Mouse (Mus musculus) cerebellum, adult (tissue): ENCODE measurements around the gene Brinp2.

Experiments
- ATAC-seq: cut with Nextera tagmentation; 2 replicates; pipeline ENCODE4 v1.9.2; 2017; ENCODE audit warnings: mild to moderate bottlenecking, moderate library complexity, mixed read lengths; ENCODE audit not compliant: insufficient number of reproducible peaks, low FRiP score, low TSS enrichment

Gene Brinp2

DNA sequence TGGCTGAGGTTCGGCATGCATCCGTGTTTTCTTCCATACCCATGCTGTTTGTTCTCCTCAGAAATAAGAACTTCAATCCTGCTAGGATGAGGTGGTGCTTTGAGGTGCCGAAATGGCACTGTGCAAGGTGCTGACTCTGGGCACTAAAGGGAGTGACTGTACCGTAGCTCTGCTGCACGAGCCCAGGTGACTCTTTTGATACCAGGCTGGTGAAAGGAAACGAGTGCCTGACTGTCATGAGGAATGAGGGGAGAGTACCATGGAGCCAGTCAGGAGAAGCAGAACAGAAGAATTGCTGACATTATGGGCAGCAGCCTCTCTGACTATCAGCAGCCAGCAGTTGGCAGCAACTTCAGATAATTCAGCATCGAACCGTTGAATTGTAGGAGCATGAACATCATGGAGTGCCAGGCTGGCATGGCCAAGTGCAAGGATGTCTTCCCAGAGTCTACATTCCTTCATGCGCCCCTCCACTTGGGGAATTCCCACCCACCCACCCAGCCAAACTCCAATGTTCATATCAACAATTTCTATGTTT, 127.4 kb downstream of the Brinp2 start:
- ATAC-seq, result no peak

DNA sequence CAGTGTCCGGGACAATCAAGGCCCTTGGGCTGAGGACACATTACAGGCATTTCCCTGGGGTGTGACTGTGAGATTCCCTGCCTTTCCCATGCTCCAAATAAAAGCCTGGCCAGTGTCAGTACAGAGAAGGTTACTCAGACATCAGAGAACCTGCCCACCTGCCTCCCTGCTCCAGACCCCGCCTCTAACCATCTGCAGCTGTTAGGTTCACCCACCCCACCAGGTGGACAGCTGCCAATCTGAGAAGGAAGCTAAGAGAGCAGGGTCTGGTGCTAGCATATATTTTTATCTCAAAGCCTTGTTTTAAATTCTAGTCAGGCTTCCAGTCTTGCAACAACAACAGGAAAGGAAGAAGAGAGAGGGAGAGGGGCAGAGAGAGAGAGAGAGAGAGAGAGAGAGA, 128.9 kb downstream of the Brinp2 start:
- no peak for ATAC-seq

DNA sequence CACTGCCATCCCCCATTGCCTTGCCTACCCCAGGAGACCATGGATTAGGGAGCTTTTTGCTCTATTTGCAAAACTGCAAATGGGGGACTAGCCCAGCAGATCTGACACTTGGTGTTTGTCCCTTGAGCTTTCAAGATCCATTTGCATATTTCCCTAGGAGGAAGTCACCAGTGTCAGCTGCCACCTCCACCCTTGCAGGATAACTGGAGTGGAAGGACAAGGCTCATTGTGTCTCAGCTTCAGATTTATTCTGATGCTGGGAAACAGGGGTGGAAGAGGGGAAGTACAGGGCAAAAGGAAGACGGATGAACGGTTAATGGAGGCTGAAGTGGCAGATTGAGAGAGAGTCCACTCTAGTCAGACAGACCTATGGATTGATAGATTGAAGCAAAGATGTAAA, 129.4 kb downstream of the Brinp2 start:
- ATAC-seq, result no peak

DNA sequence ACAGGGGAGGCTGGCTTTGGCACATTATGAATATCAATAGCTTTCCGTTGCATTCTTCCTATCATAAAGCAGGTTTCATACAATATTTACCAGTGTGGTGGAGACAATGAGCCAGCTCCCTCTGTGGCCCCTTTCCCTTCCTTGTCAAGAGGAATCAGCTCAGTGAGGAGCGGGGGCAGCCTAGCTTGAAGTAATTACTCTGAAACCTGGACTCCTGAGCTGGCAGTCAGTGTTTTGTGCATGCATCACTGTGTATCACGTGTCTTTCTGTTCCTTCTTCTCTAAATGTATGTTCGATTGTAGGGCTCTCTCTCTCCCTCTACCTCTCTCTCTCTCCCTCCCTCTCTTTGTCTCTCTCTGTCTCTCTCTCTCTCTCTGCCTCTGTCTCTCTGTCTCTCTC, 135.1 kb downstream of the Brinp2 start:
- no peak for ATAC-seq

GRCm38 (mm10) chr1:158220148-158220547, 136.0 kb downstream of the Brinp2 start:
- no peak for ATAC-seq

- ATAC-seq, result no peak
These were observed 137.4 kb downstream of the Brinp2 start for GRCm38 (mm10) chr1:158218750-158219149.

- no peak for ATAC-seq
These were observed 137.8 kb downstream of the Brinp2 start for GRCm38 (mm10) chr1:158218294-158218693.

GRCm38 (mm10) chr1:158215581-158215980, 140.5 kb downstream of the Brinp2 start:
- ATAC-seq, result no peak

DNA sequence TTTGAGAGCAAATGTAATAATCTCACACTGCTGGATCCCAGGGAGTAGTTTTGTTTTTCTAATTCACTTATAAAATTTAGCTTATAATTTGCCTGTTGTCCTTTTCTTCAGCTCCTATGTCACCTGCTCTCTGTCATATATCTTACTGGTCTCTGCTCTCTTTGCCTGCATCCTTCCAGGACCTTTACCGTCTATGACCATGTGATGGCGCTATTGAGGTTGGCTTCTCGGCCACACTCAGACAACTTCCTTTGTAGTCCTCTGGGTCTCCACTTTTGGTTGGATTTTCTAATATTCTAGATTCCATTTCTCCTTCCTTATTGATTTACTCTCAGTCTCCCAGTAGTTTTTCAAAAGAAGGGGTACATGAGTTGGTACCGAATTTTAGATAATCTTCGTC, 141.4 kb downstream of the Brinp2 start:
- ATAC-seq, result no peak

DNA sequence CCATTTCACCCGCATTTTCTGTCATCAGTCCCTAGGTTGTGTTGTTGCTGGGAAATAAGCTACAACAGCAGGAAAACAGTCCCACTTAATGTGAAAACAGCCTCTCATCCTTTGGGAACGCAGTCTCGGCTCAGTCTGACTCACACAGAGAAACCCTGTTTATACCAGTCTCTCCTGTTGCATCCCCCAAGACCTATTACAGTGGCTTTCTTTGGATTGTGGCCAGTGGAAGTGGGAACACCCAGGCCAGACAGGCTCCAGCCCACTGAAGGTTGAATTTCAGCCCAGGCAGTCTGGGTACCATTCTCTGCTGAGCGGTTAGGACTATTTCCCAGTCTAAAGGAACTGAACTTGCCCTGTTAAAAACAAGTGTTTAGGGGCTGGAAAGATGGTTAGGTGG, 142.4 kb downstream of the Brinp2 start:
- ATAC-seq, result no peak

- no peak for ATAC-seq
These were observed 148.5 kb downstream of the Brinp2 start for GRCm38 (mm10) chr1:158207620-158208019.

GRCm38 (mm10) chr1:158202932-158203331, 153.2 kb downstream of the Brinp2 start:
- ATAC-seq, result no peak
